Mouse (Mus musculus) kidney, postnatal 10 days (tissue): ENCODE data around the gene Wsb1.

Experiments
- DNase-seq: peaks from one replicate; pipeline ENCODE4 v3.0.0; 2021; ENCODE audit warnings: mixed read lengths

Wsb1 gene

DNA sequence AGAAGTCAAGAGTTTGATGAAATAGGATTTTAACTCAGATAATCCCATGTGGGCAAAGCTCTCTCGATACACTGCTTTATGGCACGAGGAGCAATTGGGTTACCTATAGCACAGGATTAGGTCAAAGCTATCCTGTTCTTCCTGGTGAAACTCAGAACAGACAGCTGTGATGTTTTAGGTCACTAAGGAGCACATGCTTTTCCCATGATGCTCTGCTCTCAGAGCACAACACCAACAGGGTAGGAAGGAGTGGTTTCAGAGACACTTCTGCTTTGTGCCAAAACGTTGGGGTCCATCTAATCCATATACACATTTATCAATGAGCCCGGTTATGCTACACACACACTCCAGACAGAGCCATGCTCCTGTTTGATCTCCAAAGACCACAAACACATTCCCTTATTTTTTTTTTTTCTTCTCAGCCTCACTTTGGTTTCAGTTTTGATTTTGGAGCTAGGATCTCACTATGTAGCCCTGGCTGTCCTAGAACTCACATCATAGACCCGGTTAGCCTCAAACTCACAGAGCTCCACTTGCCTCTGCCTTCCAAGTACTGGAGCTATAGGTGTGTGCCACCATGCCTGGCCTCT, 44.5 kb downstream of the Wsb1 start:
- DNase-seq = no peak

DNA sequence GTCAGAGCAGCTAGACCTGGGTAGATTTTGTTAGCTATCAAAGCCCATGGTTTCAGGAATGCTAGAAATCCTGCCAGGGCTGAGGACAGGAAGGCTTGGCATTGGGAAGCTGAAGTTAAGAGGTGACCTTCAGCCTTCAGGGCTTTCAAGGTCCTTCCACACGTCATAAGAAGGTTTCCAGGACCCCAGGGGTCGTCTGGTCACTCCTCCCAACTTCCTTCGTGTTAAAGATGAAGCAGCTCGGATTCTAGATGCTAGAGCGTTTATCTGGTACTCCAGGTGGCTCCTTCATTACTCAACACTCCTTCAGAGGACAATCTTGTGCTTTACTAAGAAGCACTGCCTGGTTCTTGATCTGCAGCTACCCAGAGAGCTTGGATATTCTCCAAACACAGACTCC, 45.4 kb downstream of the Wsb1 start:
- no peak for DNase-seq

DNA sequence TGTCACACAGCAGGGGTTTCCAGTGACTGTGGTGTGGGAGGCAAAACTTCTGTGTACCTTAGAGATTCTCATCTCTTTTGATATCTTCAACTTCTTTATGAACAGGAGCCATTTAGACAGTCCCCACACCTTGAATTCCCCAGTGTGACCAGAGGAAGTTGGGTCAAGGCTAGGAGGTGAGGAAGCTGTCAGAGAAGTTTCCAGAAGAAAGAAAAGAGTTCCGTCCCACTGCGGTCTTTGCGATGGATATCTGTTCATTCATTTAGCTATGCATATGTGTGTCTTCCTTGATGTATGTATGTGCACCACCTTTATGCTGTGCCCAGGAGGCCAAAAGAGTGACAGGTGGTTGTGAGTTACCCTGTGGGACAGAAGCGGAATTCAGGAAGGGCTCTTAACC, 46.0 kb downstream of the Wsb1 start:
- DNase-seq = no peak

DNA sequence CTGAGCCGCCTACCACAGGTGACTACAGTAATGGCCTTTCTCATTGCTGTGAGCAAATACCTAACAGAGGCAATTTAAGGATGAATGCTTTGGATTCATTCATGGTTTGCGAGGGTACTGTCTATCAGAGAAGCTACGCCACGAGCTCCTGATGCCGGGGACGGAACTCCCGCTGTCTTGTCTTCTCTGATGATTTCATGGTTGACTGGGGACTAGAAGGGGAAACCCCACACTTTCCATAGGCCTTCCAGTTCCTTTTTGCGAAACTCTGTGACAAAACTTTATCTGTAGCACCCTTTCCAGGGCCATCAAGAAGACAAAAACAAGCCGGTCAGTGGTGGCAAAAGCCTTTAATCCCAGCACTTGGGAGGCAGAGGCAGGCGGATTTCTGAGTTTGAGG, 46.8 kb downstream of the Wsb1 start:
- DNase-seq = no peak

DNA sequence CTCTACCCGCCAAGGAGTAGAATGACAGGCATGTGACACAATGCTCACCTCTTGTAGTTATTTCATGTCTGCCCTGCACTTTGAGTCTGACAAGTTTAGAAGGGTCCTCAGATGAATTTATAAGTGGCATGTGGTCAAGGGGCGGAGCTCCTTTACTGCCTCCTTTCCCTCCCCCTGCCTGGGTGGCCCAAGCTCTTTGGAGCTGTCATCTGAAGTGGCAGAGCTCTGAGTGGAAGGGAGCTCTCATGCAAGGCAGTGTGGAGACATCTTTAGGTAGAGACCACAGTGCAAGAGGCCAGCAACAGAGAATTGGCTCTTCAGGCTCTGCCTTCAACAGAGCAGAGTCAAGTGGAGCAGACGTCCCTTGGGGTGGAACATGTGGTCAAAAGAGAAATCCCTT, 50.0 kb downstream of the Wsb1 start:
- no peak for DNase-seq

DNA sequence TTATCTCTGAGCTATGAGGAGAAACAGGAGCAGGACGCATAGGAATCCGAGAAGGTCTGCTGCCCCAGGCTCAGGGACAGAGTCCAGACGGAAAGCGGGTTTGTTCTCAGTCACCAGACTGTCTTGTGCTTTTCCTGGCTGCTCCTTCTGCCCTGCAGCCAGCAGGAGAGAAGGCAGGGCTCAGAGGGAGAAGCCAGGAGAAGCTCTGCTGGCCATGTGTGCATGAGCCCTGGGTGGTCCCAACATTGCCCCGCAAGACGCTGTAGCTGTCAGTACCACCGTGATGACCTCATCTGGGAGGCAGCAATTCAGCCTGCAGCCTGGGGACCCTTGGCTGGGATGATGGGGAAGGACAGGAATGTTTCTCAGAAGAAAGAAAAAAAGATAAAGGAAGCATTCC, 54.0 kb downstream of the Wsb1 start:
- DNase-seq = peak; percentile 43

DNA sequence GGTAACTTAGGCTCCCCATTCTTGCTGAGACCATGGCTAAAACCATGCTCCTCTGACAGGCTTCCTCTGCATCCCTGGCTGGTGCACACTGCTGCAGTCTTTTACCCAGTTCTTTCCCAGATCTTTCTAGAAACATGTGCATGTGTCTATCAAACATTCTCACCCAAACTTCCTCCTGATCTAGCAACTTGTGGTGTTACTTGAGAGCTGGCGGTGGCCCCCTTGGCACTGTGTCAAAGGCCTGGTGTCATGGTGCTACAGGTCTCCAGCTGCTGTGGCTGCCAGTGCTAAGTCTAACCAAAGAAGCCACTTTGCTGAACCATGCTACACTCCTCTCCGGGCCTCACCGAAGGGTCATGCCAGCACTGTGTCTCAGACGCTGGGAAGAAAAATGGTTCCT, 55.9 kb downstream of the Wsb1 start:
- DNase-seq = peak; percentile 34

DNA sequence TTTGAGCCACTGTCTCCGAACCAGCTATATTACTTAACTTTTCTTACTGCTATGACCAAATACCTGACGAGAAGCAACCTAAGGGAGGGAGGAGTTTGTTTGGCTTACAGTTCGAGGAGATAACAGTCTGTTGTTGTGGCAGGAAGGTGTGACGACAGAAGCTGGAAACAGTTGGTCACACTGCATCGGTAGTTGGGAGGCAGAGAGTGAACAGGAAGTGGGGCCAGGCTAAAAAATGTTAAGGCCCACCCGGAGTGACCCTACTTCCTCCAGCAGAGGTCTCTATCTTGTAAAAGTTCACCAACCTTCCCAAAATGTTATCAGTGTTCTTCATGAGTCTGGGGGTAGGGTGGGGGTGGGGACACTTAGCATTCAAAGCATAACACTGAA, 56.6 kb downstream of the Wsb1 start:
- no peak for DNase-seq

DNA sequence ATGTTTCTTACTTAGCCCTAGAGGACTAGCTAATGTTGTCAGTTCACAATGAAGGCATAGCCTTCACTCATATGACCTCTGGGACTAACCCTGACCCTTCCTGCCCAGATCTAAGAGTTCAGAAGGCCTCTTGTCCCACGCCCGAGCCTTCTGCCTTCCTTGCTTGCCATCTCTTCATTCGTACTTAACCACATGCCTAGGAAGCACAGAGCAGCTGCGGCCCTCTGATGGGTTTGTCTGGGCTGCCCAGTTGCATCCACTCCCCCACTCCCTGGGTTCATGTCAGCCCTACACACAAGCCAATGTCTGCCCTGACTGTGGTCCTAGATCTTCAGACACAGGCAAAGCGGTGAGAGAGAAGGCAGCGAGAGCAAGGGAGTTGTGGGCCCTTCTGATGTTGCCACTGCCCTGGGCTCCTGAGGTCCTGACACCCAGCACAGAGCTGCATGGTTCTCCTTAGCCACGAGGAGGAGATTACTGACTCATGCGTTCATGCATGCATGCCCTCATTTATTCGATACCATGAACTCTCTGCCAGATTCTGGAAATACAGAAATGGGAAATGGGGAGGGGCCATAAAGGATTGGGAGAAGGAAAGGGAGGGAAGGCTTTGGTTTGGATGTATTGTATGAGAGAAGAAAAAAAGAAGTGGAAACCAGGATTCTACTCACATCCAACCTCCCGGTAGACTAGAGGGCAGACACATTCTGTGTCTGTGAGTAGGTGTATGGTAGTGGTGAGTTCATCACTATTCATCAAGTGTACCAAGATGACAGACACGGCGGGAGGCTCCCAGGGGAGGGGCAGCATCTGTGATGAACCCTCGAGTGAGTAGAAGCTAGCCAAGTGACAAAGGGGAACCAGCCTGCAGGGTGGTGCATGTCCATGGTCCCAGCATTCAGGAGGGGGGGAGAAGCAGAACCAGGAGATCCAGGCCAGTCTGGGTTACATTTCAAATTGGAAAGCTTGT, 57.3 kb downstream of the Wsb1 start:
- no peak for DNase-seq

DNA sequence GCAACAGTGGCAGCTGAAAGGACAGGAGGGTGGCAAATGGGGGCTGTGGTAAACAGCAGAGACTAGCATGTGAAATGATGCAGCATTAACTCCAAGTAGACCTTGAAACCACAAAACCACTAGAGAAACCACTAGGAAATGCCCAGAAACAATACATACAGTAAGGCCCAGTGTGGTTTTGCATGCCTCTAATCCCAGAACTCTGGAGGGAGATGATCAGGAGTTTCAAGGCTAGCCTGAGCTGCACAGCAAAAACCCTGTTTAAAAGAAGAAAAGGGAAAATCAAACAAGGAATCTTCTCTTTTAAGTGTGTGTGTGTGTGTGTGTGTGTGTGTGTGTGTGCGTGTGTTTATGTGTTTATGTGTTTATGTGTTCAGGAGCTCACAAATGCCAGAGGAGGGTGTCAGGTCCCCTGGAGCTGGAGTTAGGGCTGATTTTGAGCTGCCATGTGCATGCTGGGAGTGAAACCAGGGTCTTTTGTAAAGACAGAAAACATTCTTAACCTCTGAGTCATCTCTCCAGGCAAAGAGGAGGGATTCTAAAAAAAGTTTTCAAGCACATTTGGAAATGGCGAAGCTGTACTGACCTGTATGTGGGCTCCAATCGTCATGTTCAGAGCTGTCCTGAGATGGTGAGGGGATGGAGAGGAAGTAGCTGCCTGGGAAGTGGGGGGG, 58.1 kb downstream of the Wsb1 start:
- DNase-seq = no peak

DNA sequence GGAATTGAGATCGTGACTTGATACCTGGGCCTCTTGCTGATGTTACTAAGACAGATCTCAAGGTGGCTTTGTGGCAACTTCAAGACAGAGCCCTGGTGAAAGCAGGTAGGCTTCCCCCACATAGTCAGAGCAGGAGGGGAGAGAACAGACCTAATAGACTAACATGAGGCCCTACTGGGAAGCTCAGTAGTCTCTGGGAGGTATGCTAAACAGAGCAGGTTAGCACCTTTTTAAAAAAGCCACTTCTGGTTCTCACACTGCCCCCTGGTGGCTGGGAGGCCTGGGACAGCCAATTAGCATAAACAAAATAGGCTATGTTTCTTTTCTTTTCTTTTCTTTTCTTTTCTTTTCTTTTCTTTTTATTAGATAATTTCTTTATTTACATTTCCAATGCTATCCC, 62.3 kb downstream of the Wsb1 start:
- DNase-seq = peak; percentile 39

DNA sequence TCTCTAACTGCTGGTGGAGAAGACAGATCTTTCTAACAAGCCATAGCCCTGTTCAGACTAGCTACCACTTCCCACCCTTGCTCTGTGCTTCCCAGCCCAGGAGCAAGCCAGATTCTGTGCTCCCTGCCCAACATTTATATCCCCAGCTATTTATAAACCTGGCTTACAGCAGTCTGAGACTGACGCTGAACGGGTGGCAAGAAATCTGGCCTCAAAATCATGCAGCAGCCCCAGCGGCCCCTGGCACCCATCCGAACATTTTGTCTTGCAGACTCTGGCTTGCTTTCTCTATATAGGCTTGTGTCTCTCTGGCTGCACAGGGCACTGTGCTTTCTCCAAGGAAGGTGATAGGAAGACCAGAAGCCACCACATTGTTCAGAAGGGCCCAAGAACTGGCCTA, 63.3 kb downstream of the Wsb1 start:
- no peak for DNase-seq

DNA sequence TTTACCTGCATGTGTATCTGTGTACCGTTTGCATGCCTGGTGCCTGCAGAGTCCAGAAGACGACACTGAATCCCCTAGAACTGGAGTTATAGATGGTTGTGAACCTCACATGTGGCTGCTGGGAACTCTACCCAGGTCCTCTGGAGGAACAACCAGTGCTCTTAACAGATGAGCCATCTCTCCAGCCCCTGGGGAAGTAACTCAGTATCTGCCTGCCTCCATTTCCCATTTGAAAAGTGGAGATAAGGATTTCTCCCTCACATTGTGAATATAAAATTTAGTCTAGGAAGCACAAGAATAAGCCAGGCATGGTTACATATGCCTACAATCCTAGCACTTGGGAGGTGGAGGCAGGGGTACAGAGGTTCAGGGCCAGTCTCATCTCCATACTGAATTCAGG, 64.2 kb downstream of the Wsb1 start:
- DNase-seq = no peak
